Mouse (Mus musculus) kidney, adult 8-10 months (tissue): Measurements from ENCODE around the gene Atp13a4.

ENCODE experiments used
- DNase-seq, 2 experiments: peaks; one replicate each; pipeline ENCODE4 v3.0.0; 2022

Atp13a4 gene

DNA sequence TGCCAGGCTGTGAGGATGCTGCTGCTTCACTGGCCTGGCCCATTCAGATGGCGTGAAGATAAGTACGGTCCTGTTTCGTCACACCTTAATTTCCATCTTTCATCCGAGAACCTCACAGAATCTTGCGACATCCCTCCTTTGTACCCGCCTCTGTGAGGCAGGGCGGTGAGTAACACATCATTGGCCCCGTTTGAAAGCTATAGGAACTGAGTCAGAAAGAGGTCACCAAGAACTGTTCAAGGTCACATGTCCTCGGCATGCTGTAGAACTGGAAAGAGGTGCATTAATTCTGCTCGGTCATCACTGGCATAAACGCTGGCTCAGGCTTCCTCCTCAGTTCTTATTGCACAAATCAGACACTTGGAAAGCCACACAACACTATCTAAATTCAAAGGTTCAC lies at the start of gene Atp13a4:
Gene Atp13a4 (minus strand): TSS at position 36 of the 400 bp plus-strand sequence.
- DNase-seq, result no peak

DNA sequence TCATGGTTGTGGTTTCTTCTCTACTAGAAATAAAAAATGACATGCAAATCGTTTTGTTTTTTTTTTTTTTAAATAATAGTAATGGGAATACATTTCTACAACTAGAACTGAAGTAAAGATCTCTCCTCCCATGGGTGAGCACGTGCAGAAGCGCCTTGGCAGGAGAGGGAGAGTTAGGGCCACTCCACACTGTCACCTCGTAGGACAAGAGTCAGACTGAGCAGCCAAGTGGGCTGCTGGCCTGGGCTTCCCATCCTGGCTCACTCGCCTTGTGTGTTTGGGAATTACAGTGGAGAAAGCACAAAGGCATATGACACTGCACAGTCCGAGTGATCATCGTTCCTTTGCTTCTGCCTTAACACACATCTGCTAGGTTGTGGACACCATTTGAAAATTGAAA lies 47.5 kb upstream of the Atp13a4 start:
- DNase-seq, result no peak

DNA sequence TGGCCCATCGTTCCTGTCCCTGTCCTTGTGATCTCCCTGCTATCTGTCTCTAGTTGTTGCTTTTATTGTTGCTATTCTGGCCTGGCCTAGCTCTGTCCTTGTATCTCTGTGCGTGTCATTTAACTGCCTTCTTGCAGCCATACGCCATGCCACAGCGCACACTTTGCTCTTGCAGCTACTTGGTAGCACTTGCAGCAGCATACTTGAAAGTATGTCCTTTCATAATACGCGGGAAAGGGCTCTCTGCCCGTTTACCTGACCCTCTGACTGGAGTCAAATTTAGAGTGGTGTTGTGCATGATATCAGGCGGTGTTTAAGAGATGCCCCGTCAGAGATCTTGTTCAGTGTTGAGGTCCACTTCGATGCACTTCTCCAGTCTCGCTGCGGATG lies 35.1 kb upstream of the Atp13a4 start:
- peak in 1 of 2 experiments; percentile 11 for DNase-seq

DNA sequence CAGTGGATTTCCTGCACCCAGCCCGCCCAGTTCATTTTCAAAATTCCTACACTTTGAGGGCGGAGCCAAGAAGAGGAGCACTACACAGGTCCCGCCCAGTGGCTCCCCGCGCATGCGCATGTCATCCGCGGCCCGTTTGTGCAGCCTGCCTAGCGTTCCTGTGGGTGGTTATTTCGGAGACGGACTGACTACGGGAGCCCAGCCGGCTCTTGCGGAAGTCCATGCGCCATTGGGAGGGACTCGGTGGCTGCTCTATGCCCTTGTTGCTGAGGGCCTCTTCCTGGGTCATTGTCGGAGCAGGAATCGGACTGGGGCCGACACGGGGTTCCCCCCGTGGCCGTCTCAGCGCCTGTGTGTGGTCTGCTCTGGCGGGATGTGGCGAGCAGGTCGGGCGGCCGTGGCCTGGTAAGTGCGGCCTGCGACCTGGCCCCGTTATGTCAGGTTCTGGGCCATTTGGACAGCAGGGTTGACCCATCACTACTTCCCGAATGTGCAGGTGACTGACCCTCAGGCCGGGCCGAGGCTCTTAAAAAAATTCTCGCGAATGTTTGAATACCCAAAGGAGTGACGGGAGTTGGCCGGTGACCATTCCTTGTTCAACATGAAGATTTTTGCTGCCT lies 34.6 kb upstream of the Atp13a4 start, which contains the start of gene Opa1:
Gene Opa1 (plus strand): TSS at position 168 of the 620 bp plus-strand sequence.
- peak; percentile 97 to 98 for DNase-seq

DNA sequence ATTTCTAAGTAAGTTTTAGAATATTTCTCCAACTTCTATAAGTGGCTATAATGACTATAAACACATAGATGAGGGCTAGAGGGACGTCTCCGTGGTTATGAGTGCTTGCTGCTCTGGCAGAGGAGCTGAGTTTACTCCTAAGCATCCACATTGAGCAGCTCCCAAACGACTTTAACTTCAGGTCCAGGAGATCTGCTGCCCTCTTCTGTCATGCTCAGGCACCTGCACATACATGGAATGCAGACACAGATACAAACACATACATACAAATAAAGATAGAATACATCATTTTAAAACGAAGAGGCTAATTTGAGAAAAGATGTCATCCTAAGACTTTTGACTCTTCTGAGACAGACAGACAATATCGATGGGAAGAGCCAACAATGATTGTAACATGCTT lies 31.0 kb upstream of the Atp13a4 start:
- peak in 1 of 2 experiments; percentile 17 for DNase-seq

DNA sequence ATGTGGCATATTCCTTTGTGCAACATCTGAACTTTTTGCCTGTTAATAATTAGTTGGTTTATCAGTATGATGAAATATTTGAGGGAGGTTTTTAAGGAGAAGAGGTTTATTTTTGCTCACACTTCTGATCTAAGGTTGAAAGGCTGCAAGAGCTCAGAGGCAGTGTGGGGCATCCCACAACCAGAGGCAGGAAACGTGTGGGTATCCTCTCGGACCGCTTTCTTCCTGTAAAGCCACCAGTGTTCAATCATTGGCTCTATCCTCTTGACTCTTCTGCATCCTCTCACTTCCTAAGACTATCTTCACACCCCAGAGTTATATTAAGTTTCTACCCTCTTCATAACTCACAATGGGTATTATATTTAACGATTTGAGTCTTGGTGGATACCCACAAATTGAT lies 29.3 kb upstream of the Atp13a4 start:
- no peak for DNase-seq

DNA sequence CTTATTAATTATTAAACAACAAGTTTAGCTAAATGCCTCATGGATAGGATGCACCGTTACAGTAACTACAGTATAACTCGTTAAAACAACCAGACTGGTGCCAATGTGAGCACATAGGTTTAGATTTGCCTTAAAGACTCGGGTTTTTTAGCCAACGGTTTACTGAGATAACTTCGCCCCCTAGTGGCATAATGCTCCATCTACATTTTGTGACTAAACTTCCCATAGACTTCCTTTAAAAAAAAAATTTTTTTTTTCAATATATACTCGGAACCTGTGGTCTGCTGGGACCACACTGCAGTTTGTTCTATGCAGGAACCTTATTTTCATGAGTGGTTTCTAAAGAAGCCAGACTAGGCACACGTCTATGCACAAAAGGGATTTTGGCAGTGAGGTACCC lies 16.2 kb upstream of the Atp13a4 start:
- DNase-seq, result peak; percentile 33 to 35

DNA sequence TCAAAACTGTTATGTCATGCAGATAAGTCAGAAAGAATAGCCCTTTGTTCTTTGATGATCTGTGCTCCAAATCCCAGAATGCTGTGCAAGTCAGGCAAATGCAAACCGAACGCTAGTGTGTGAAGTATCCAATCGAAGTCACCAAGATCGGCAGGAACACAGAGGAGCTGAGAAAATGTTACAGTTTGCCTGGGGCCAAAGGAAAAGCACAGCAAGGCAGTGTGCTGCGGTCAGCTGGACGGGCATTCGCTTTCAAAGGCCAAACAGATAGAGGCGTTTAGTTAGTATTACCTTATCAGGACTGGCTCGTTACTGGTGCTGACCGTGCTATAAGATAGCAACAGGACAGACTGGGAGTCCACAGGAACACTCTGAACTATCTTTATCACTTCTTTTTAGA lies 15.8 kb upstream of the Atp13a4 start:
- DNase-seq, result no peak

DNA sequence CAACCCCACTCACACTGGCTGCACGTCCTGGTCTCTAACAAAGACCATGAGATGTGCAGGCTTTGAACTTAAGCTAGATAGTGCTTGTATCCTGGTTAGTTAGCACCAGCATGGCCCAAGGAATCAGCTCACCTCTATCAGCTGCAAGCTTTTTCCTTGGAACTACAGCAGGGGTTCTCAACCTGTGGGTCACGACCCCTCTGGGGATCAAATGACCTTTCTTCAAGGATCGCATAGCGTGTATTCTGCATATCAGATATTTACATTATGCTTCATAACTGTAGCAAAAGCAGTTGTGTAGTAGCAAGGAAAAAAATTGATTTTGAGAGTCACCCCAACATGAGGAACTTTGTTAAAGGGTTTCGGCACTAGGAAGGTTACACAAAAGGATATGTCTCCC lies 15.0 kb upstream of the Atp13a4 start:
- DNase-seq, result no peak

DNA sequence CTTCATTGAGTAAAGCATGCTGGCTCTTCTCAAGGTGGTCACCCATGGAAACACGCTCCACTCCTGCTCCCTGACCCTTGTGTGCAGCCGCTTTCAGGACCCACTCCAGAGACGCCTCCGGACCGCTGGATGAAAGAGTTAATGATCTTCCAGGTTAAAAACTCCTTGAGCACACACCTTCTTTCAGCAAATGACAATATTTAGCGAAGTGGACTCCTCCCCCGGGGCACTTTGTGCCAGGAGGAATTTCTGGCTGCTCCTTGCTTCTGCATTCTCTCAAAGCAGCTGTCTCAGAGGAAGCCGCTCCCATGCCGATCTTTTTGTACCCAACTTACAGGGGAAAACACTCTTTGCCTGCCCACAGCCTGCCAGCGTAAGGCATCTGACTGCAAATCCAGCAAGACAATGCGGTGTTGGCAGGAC lies 3.4 kb downstream of the Atp13a4 start:
- DNase-seq, result peak; percentile 70 to 73

DNA sequence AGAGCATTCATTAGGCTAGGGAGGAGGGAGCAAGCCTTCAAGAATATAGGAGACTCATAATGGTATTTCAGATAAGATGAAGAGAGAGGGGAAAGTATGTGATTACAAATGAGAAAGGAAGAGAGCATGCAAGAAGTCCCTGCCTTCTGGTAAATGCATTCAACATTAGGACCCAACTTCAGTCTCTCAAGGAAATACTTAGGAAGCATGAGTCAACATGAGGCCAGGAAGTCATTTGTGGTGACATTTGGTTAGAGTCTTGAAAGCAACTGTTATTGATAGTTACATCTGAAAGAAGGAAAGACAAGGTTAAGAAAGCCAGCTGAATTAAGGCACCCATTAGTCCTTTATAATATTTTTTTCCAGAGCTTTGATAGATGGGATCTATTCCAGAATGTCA lies 4.8 kb downstream of the Atp13a4 start:
- DNase-seq, result no peak

DNA sequence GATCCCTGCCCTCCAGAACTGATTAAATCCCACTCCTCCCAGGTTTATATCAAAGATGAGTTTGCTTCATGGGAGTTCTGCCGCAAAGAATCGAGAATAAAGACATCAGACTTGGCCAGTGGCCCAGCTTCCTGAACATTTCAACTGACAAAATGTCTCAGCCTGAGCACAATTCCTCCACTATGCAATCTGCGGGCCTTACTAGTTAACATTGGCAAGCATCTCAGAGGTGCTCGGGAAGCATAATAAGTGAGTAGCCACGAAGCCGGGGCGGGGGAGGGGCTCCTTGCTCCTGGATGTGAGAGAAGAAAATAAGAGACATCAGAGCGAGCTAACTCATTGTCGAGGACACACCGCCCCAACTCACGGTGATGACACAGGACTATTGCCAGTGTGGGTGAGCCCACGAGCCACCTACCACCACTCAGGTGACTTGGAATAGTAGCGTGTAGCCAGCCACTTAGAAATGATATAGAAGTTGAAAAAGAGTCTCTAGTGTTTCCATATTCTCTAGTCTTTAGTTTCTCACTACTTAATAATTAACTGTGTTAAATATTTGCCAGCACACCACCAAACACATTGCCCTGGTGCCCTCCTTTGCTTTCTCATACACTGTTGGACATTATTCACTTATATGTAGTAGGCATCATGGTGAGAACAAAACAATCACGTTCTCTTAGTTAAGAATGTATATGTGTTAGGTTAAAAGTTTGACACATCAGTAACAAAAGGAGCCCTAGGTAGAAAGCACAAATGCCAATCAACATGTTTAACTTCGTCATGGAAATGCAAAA lies 8.1 kb downstream of the Atp13a4 start:
- peak in 1 of 2 experiments; percentile 38 for DNase-seq

DNA sequence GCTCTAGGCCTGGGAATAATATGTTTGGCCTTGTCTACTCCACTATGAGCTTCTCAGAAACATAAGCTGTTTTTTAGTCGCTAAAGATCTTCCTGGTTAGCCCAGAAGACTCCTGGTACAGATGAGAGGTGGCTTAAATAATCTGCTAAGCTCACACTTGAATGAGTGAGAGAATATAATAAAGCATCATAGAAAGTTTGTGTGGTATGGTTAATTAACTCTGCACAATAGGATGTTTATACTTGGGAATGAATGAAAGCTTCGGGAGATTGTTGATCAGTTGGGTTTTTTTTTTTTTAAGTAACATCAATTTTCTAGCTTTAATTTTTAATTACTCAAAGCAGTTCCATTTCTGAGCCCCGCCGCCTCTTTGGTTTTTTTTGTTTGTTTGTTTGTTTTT lies 8.8 kb downstream of the Atp13a4 start:
- no peak for DNase-seq

DNA sequence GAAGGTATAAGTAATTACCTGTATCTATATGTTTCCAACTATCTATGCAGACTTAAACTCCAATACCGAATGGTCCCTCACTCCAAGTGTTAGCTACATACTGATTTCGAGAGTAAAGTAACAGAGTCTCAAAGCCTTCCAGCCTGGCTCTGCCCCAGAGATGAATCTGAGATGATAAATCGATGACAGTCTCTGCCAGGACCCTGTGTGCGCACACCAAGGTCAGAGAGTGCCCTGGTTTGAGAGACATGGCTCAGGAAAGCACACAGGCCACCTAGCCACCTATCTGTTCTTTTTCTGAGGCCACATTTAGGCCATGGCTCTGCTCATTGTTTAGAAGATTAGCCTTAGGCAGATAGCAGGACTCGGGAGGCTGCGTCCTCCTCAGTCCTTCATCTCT lies 11.0 kb downstream of the Atp13a4 start:
- DNase-seq, result no peak

DNA sequence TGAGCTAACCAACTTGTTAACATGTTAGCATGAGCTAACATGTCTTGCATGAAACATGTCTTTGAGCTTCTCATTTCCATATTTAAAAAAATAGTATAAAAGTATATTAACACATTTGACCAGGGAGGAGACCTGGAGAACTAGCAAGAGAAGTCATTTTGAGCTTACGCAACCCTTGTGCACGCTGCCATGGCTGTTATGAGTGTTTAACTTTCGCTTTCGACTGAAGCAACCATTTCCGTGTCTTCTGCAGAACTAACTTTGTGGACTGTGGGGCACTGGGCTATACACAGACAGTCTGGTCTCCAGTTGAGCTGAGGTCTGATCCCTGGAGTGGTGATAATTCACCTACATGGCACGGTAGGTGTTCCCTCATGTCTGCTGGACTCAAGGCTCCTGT lies 17.6 kb downstream of the Atp13a4 start:
- DNase-seq, result no peak

DNA sequence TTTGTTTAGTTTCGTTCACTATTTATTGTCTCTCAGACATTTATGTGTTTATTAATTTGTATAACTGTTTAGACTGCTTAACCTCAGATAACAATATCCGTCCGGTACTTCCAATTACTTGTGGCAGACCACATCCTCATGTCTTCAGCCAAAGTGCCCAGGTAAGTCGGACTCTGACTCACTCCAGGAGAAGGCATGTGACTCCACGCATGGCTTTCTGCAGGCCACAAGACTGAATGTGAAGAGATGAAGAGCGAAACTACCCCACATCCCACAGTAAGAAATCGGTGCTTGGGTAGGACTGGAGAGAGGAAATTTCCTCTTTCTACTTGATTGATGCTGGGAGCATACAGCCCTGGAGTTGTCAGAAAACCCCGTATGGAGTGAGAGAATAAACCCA lies 18.1 kb downstream of the Atp13a4 start:
- no peak for DNase-seq

DNA sequence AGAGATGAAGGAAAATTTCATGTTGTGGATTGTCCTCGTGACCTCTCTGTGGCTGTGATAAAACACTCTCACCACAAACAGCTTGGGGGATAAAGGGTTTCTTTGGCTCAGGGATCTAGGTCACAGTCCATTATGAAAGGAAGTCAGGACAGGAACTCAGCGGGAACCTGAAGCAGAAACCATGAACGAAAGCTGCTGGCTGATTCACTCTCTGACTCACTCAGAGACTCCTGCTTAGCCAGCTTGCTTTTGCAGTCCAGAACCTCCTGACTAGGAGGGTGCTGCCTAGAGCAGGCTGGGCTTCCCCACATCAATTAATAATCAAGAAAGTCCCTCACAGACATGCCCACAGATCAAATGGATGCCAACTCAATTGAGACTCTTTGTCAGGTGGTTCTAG lies 32.2 kb downstream of the Atp13a4 start:
- no peak for DNase-seq

DNA sequence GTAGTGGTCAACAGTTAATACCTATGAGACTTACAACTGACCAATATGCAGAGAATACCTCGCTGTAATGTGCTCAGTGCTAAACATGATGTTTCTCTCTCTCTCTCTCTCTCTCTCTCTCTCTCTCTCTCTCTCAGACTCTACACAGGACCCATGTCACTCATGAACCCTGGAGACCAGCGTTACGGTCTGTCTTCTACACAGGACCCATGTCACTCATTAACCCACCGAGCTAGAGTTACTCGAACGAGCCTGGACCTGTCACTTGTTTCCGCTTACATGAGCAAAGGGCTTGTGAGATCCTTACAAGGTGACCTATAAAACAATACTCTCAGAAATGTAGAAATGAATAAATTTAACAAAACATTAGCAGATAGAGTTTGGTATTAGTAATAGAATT lies 33.9 kb downstream of the Atp13a4 start:
- peak; percentile 22 to 37 for DNase-seq

DNA sequence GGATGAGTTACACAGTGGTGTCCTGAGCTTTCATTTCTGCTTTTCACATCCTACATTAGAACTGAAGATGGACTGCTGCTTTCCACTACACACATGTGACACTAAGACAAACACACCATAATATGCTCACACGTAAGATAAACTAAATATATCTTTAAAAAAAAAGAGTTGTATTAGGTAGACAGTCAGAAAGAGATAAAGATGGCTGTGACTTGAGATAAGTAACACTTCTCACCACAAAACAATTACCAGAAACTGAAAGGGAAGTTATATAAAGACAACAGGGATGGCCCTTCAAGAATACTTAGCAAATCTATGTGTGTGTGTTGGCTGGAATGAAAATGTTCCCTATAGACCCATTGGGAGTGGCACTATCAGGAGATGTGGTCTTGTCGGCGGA lies 34.8 kb downstream of the Atp13a4 start:
- no peak for DNase-seq

DNA sequence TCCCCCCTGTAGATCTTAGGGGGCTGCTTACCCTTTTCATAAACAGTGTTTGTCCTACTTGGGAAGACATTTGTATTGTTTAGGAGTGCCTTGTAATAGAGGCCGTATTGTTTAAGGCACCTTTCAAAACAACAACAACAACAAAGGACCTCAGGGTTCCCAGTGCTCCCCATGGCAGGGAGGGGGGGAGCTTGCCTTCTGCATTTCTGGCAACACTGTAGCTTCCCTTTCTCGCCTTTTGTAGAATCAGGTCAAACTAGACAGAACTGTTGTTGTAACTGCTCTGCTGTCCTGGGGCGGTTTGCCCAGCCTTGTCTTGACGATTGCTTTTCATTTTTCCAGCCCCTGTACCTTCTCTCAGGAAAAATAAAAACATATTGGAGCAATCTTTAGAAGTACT lies 40.0 kb downstream of the Atp13a4 start:
- DNase-seq, result no peak

DNA sequence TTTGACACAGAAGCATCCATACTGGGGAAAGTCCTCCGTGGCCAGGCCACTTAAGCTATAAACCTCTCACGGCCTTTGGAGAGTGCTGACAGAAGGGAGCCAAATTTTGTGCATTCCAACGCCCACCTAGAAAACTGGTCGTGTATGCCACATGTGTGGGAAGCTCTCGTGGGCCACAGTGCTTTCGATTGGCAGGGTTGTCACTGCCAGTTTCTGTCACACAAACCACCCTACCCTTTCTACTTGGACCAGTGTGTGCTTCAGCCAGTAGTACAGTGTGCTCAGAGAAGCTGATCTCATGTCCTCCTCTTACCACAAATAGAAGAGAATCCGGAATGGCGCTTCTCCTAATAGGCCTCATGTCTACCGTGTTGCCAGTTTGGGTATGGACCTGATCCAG lies 40.5 kb downstream of the Atp13a4 start:
- DNase-seq, result no peak

DNA sequence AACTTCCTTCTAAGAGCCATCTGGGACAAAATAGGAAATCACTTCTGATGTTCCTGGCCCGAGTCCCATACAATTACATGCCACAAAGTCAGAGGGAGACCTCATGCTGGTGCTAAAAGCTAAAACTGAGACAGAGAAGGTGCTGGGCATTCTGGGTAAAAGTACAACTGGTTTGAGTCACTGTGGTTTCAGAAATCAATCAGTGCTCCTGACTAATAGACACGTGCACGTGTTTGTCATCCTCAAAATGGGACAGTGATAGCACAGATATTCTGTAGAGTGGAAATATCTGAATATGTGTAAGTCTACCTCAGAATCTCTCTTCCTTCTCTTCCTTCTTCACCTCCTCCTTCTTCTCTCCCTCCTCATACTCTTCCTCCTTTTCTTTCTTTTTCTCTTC lies 53.6 kb downstream of the Atp13a4 start:
- DNase-seq, result no peak

DNA sequence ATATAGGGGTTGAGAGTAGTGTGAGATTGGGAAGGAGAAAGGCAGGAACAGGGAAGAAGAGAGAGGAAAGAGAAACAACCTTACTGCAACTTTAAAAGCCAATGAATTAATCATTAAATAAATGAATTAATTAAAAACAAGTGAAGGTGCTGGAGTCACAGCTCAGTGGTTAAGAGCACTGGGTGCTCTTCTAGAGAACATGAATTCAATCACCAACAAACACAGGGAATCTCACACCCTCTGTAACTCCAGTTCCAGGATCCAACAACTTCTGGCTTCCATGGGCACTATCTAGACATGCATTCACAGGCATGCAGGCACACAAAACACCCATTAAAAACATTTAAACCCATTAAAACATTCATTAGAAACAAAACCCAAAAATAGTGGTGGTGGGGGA lies 63.2 kb downstream of the Atp13a4 start:
- no peak for DNase-seq

DNA sequence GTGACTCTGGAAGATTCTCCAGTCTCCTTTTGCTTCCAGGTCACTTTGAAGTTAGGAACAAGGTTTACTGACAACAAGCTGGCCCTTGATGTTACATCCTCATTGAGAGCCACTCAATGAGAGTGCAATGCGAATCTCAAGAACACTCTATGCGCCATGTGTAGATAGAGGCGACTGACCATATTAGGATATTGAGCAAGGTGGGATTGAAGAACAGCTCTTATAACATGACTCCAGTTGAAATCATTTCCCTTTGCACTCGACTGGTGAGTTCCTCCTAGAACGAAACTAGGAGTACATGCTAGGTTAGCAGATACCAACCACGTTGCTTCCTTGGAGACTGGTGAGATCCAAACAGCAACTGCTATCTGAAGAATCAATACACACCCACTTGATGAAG lies 64.3 kb downstream of the Atp13a4 start:
- no peak for DNase-seq

DNA sequence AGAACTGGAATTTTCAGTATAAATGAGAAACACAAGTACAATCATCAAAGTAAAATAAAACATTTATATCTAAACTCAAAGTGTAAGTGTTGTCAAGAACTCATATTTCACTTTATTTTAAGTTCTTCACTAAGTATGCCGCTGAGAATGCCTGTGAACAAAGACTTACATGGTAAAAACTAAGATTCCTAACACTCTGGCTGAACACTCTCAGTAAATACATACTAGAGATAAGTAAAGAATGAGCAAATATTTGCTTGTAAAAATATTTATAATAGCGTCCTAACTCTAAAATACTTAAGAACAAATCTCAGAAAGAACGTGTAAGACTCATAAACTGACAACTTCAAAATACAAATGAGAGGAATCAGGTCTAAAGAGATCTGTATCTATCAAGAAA lies 80.9 kb downstream of the Atp13a4 start:
- DNase-seq, result no peak
